Mouse (Mus musculus): ENCODE results near the gene Tspan7.
A peak's percentile ranks its signal among the peaks of the same experiment; 100 is the strongest.

The Tspan7 gene

GRCm38 (mm10) chrX:10556899-10557298, 71.9 kb downstream of the Tspan7 start:
- no peak for DNase-seq

GRCm38 (mm10) chrX:10557596-10557995, 72.6 kb downstream of the Tspan7 start:
- no peak for DNase-seq

GRCm38 (mm10) chrX:10558625-10559024, 73.7 kb downstream of the Tspan7 start:
- no peak for DNase-seq

- DNase-seq = no peak
Measured at GRCm38 (mm10) chrX:10565811-10566210, 80.9 kb downstream of the Tspan7 start.

GRCm38 (mm10) chrX:10574523-10574922, 89.6 kb downstream of the Tspan7 start:
- DNase-seq = peak; percentile 63

GRCm38 (mm10) chrX:10575406-10575805, 90.4 kb downstream of the Tspan7 start:
- DNase-seq = no peak

GRCm38 (mm10) chrX:10576349-10576748, 91.4 kb downstream of the Tspan7 start:
- DNase-seq = no peak

GRCm38 (mm10) chrX:10577356-10577755, 92.4 kb downstream of the Tspan7 start:
- DNase-seq = peak; percentile 40

GRCm38 (mm10) chrX:10582731-10583130, 97.8 kb downstream of the Tspan7 start:
- no peak for DNase-seq

- peak; percentile 16 for DNase-seq
Measured at GRCm38 (mm10) chrX:10592244-10592643, 107.3 kb downstream of the Tspan7 start.

GRCm38 (mm10) chrX:10593561-10593960, 108.6 kb downstream of the Tspan7 start:
- no peak for DNase-seq

- DNase-seq = peak; percentile 22
Measured at GRCm38 (mm10) chrX:10617119-10617518, 132.2 kb downstream of the Tspan7 start.

GRCm38 (mm10) chrX:10641062-10641461, 156.1 kb downstream of the Tspan7 start:
- DNase-seq = no peak
